Mouse (Mus musculus): Measurements from ENCODE around the gene Cdhr3. TPM values are rescaled to one million over a fixed set of nuclear protein-coding genes. Genes with fewer than 3 reads are reported as not detected.

The Cdhr3 gene
- polyA plus RNA-seq, 1 experiment from 2014 or later: 0.17 TPM

- H3K36me3 ChIP-seq (ENCODE audit: control insufficient read depth, insufficient read depth, low read length): no peaks in the 10 kb centered on the region
- no peaks in the 10 kb centered on the region for H3K9me3 ChIP-seq (ENCODE audit: control insufficient read depth, low read length)
- no peaks in the 10 kb centered on the region for H3K27me3 ChIP-seq (ENCODE audit: control insufficient read depth, insufficient read depth, low read length)
- no peak overlapping the region for H3K4me3 ChIP-seq (ENCODE audit: low read depth, low read length)
- WGBS: 93% methylated on average over 4 of the region's 4 CpGs
- no peaks in the 10 kb centered on the region for H3K4me1 ChIP-seq (ENCODE audit: control insufficient read depth, insufficient read depth, low read length)
- no peak overlapping the region for H3K4me2 ChIP-seq (ENCODE audit: low read depth, low read length)
- H3K9ac ChIP-seq (replicated peaks; ENCODE audit: low read depth, low read length): no peak overlapping the region
- no peak for ATAC-seq (ENCODE audit: low read depth)
- H3K27ac ChIP-seq (ENCODE audit: low read depth, low read length): no peak overlapping the region
These were observed 70.9 kb downstream of the Cdhr3 start for GRCm38 (mm10) chr12:33021751-33022150.

DNA sequence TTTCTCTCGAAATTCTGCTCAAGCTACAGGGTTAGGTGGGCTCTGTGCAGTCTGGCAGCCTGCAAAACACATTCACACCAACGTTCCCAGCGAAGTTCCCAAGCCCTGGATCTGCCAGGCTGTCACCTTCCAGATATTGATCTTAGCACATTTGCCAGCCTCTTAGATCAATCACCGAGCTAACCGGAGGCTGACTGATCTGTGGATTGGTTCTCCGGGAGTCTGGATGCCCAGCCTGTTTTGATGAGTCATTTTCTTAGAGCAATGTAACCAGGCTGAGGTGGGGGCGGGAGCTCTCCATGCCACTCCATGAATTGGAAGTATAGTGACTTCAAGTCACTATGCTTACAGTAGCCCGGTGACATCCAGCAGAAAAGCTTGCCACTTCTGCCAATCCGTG is 71.5 kb downstream of the Cdhr3 start:
- Histone ChIP-seq H3K4me3 (ENCODE audit: low read depth, low read length) (no peak overlapping the region), H3K9ac (replicated peaks; ENCODE audit: low read depth, low read length) (no peak overlapping the region), H3K27ac (ENCODE audit: low read depth, low read length) (no peak overlapping the region), H3K36me3 (ENCODE audit: control insufficient read depth, insufficient read depth, low read length) (no peaks in the 10 kb centered on the region), H3K4me2 (ENCODE audit: low read depth, low read length) (no peak overlapping the region), H3K27me3 (ENCODE audit: control insufficient read depth, insufficient read depth, low read length) (no peaks in the 10 kb centered on the region), H3K9me3 (ENCODE audit: control insufficient read depth, low read length) (no peaks in the 10 kb centered on the region), H3K4me1 (ENCODE audit: control insufficient read depth, insufficient read depth, low read length) (no peaks in the 10 kb centered on the region)
- WGBS: 88% methylated on average over 9 of the region's 9 CpGs
- no peak for ATAC-seq (ENCODE audit: low read depth)

- H3K27ac ChIP-seq (ENCODE audit: low read depth, low read length): no peak overlapping the region
- no peaks in the 10 kb centered on the region for H3K4me1 ChIP-seq (ENCODE audit: control insufficient read depth, insufficient read depth, low read length)
- no peaks in the 10 kb centered on the region for H3K9me3 ChIP-seq (ENCODE audit: control insufficient read depth, low read length)
- no peak overlapping the region for H3K4me3 ChIP-seq (ENCODE audit: low read depth, low read length)
- H3K4me2 ChIP-seq (ENCODE audit: low read depth, low read length): no peak overlapping the region
- no peak overlapping the region for H3K9ac ChIP-seq (replicated peaks; ENCODE audit: low read depth, low read length)
- 87% methylated on average over 6 of the region's 6 CpGs for WGBS
- H3K27me3 ChIP-seq (ENCODE audit: control insufficient read depth, insufficient read depth, low read length): no peaks in the 10 kb centered on the region
- ATAC-seq (ENCODE audit: low read depth): no peak
- H3K36me3 ChIP-seq (ENCODE audit: control insufficient read depth, insufficient read depth, low read length): no peaks in the 10 kb centered on the region
These were observed 72.7 kb downstream of the Cdhr3 start for GRCm38 (mm10) chr12:33020011-33020410.

- no peak overlapping the region for H3K27ac ChIP-seq (ENCODE audit: low read depth, low read length)
- no peak overlapping the region for H3K9ac ChIP-seq (replicated peaks; ENCODE audit: low read depth, low read length)
- H3K4me1 ChIP-seq (ENCODE audit: control insufficient read depth, insufficient read depth, low read length): no peaks in the 10 kb centered on the region
- 76% methylated on average over 4 of the region's 4 CpGs for WGBS
- no peak overlapping the region for H3K4me3 ChIP-seq (ENCODE audit: low read depth, low read length)
- H3K27me3 ChIP-seq (ENCODE audit: control insufficient read depth, insufficient read depth, low read length): no peaks in the 10 kb centered on the region
- no peaks in the 10 kb centered on the region for H3K36me3 ChIP-seq (ENCODE audit: control insufficient read depth, insufficient read depth, low read length)
- no peaks in the 10 kb centered on the region for H3K9me3 ChIP-seq (ENCODE audit: control insufficient read depth, low read length)
- no peak overlapping the region for H3K4me2 ChIP-seq (ENCODE audit: low read depth, low read length)
- ATAC-seq (ENCODE audit: low read depth): no peak
These were observed 74.1 kb downstream of the Cdhr3 start for GRCm38 (mm10) chr12:33018601-33019000.

- no peaks in the 10 kb centered on the region for H3K36me3 ChIP-seq (ENCODE audit: control insufficient read depth, insufficient read depth, low read length)
- no peaks in the 10 kb centered on the region for H3K27me3 ChIP-seq (ENCODE audit: control insufficient read depth, insufficient read depth, low read length)
- WGBS: 72% methylated on average over 7 of the region's 7 CpGs
- H3K9me3 ChIP-seq (ENCODE audit: control insufficient read depth, low read length): no peaks in the 10 kb centered on the region
- no peak overlapping the region for H3K27ac ChIP-seq (ENCODE audit: low read depth, low read length)
- no peak overlapping the region for H3K9ac ChIP-seq (replicated peaks; ENCODE audit: low read depth, low read length)
- ATAC-seq (ENCODE audit: low read depth): no peak
- H3K4me3 ChIP-seq (ENCODE audit: low read depth, low read length): no peak overlapping the region
- no peak overlapping the region for H3K4me2 ChIP-seq (ENCODE audit: low read depth, low read length)
- no peaks in the 10 kb centered on the region for H3K4me1 ChIP-seq (ENCODE audit: control insufficient read depth, insufficient read depth, low read length)
These were observed 75.6 kb downstream of the Cdhr3 start for GRCm38 (mm10) chr12:33016824-33017705.

GRCm38 (mm10) chr12:33015103-33015502 is 77.6 kb downstream of the Cdhr3 start:
- Histone ChIP-seq H3K9me3 (ENCODE audit: control insufficient read depth, low read length) (no peaks in the 10 kb centered on the region), H3K36me3 (ENCODE audit: control insufficient read depth, insufficient read depth, low read length) (no peaks in the 10 kb centered on the region), H3K4me3 (ENCODE audit: low read depth, low read length) (no peak overlapping the region), H3K4me1 (ENCODE audit: control insufficient read depth, insufficient read depth, low read length) (no peaks in the 10 kb centered on the region), H3K9ac (replicated peaks; ENCODE audit: low read depth, low read length) (no peak overlapping the region), H3K27ac (ENCODE audit: low read depth, low read length) (no peak overlapping the region), H3K27me3 (ENCODE audit: control insufficient read depth, insufficient read depth, low read length) (no peaks in the 10 kb centered on the region), H3K4me2 (ENCODE audit: low read depth, low read length) (no peak overlapping the region)
- no peak for ATAC-seq (ENCODE audit: low read depth)
- 85% methylated on average over 1 of the region's 1 CpGs for WGBS

DNA sequence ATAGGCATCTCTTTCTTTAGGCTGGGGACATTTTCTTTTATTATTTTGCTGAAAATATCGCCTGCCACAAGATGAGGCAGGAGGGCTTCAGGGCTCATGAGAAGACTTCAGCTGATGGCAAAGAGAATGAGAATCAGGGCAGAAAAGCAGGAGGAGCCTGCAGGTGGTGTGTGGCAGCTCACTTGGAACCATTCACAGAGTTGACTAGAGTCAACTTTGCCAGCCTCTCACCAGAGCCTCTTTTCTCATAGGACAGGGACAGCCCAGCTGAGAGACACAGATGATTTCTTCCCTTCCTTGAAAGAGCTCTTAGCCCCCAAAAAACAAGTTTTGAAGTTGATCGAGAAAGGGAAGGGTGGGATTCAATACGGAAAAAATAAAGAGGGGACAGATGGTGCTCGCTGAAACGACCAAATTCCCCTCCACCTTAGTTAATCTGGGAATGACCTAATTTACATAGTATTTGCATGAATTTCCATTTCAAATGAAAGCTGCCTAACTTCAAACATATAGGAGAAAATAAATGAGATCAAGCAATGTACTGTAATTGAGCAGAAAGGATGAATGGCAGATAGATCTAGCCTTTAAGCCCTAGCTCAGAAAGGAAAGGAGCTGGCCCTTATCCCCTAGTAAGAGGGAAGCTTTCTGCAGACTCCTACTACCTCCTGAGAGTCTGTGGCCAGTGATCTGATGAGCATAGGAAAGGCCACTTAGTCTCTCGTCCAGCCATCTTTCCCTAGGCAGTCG is 78.5 kb downstream of the Cdhr3 start:
- H3K4me2 ChIP-seq (ENCODE audit: low read depth, low read length): no peak overlapping the region
- no peaks in the 10 kb centered on the region for H3K4me1 ChIP-seq (ENCODE audit: control insufficient read depth, insufficient read depth, low read length)
- H3K36me3 ChIP-seq (ENCODE audit: control insufficient read depth, insufficient read depth, low read length): no peaks in the 10 kb centered on the region
- 30% methylated on average over 7 of the region's 7 CpGs for WGBS
- no peak overlapping the region for H3K9ac ChIP-seq (replicated peaks; ENCODE audit: low read depth, low read length)
- H3K9me3 ChIP-seq (ENCODE audit: control insufficient read depth, low read length): no peaks in the 10 kb centered on the region
- no peak for ATAC-seq (ENCODE audit: low read depth)
- H3K27me3 ChIP-seq (ENCODE audit: control insufficient read depth, insufficient read depth, low read length): no peaks in the 10 kb centered on the region
- no peak overlapping the region for H3K27ac ChIP-seq (ENCODE audit: low read depth, low read length)
- H3K4me3 ChIP-seq (ENCODE audit: low read depth, low read length): no peak overlapping the region

DNA sequence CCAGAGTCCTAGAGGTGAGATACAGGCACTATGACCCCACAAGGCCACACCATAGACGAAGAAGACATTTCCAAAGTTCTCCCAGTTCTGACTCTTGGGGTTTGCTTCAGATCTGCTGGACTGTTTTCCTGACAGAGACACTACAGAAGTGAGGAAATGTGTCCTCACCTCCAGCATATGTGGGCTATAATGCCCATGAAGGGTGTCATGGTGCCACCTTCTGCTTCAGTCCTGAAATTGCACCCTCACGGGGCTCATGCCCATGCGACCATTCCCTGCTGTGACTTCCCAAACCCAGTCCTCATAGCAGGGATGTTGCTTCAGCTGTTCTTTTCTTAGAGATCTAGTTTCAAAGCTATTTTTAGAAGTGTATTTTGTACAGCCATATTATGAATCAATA is 82.6 kb downstream of the Cdhr3 start:
- peak; percentile 41; the same call in 1 of the 2 replicates for ATAC-seq (ENCODE audit: low read depth)
- Histone ChIP-seq H3K4me1 (ENCODE audit: control insufficient read depth, insufficient read depth, low read length) (no peaks in the 10 kb centered on the region), H3K27ac (ENCODE audit: low read depth, low read length) (no peak overlapping the region), H3K36me3 (ENCODE audit: control insufficient read depth, insufficient read depth, low read length) (no peaks in the 10 kb centered on the region), H3K4me2 (ENCODE audit: low read depth, low read length) (no peak overlapping the region), H3K9ac (replicated peaks; ENCODE audit: low read depth, low read length) (no peak overlapping the region), H3K27me3 (ENCODE audit: control insufficient read depth, insufficient read depth, low read length) (no peaks in the 10 kb centered on the region), H3K4me3 (ENCODE audit: low read depth, low read length) (no peak overlapping the region), H3K9me3 (ENCODE audit: control insufficient read depth, low read length) (no peaks in the 10 kb centered on the region)
- WGBS: 39% methylated on average over 3 of the region's 3 CpGs
